ENCODE assay signal across 23 mouse cellular contexts in the genomic region with DNA sequence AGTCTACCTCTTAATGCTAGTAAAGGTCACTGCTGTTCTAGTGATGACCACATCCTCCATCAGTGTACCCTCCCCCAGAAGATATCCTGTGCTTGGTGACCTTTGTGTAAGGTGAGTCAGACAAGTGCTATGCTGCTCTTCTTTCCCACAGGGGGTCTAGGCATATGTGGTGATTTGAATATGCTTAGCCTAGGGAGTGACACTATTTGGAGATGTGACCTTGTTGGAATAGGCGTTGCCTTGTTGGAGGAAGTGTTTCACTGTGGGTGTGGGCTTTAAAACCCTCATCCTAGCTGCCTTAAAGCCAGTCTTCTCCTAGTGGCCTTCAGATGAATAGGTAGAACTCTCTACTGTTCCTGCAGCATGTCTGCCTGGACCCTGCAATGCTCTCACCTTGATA. TPM values are rescaled to one million over a fixed set of nuclear protein-coding genes. Genes with fewer than 3 reads are reported as not detected.
"Had no signal": no experiment of that assay in that cellular context is flagged by ENCODE, and none has a peak within 500 bp of the region (broad histone marks: within the 10 kb centered on the region; RNA-seq: fewer than 3 reads in every experiment).

No protein-coding gene starts in this region.

- H3K9me3 ChIP-seq: neural tube, embryonic 13.5 days; neural tube, embryonic 15.5 days; stomach, embryonic 15.5 days had no signal

- H3K9ac ChIP-seq: neural tube, embryonic 12.5 days; neural tube, embryonic 13.5 days; neural tube, embryonic 15.5 days; stomach, embryonic 15.5 days had no signal

- H3K27ac ChIP-seq: neural tube, embryonic 12.5 days; neural tube, embryonic 13.5 days; neural tube, embryonic 15.5 days; stomach, embryonic 15.5 days; stomach, postnatal 0 days had no signal

- DNase-seq: retina, postnatal 1 day; right cerebral cortex, adult 18-20 months; right cerebral cortex, postnatal 14 days; right cerebral cortex, postnatal 25 days; right cerebral cortex, postnatal 4 days; spleen, adult 18-20 months; thymus, adult 18-20 months; thymus, adult 2 months; thymus, postnatal 14 days; thymus, postnatal 25 days; thymus, postnatal 36 days; thymus, postnatal 4 days had no signal

- H3K27me3 ChIP-seq: neural tube, embryonic 12.5 days; neural tube, embryonic 13.5 days; neural tube, embryonic 15.5 days; stomach, embryonic 15.5 days had no signal

- H3K4me1 ChIP-seq: neural tube, embryonic 12.5 days; neural tube, embryonic 13.5 days; neural tube, embryonic 15.5 days; stomach, embryonic 15.5 days had no signal

- H3K4me2 ChIP-seq: neural tube, embryonic 12.5 days; neural tube, embryonic 13.5 days; neural tube, embryonic 15.5 days; stomach, embryonic 15.5 days had no signal

- H3K36me3 ChIP-seq: neural tube, embryonic 12.5 days; neural tube, embryonic 13.5 days; neural tube, embryonic 15.5 days; stomach, embryonic 15.5 days had no signal

- H3K4me3 ChIP-seq: neural tube, embryonic 12.5 days; neural tube, embryonic 13.5 days; neural tube, embryonic 15.5 days; stomach, embryonic 15.5 days had no signal

RNA-seq across cellular contexts. Expression of gene Clec4n, which starts 17.9 kb away (rescaled TPM):
- polyA plus RNA-seq: neural tube, embryonic 11.5 days; neural tube, embryonic 14.5 days had no signal

RNA-seq across cellular contexts. Expression of gene Clec4b2, which starts 39.0 kb away (rescaled TPM):
- polyA plus RNA-seq: neural tube, embryonic 11.5 days; neural tube, embryonic 12.5 days; neural tube, embryonic 13.5 days; neural tube, embryonic 14.5 days; neural tube, embryonic 15.5 days; small intestine, adult 2 months; stomach, embryonic 14.5 days; stomach, embryonic 15.5 days; stomach, postnatal 0 days; testis, adult 2 months; urinary bladder, adult 2 months had no signal

RNA-seq across cellular contexts. Expression of gene Clec4d, which starts 50.2 kb away (rescaled TPM):
- polyA plus RNA-seq: neural tube, embryonic 11.5 days; neural tube, embryonic 12.5 days; neural tube, embryonic 13.5 days; neural tube, embryonic 14.5 days; neural tube, embryonic 15.5 days; small intestine, adult 2 months; stomach, embryonic 14.5 days; testis, adult 2 months had no signal
